Mouse (Mus musculus): ENCODE data around the gene Dcaf4. TPM values are rescaled to one million over a fixed set of nuclear protein-coding genes. Genes with fewer than 3 reads are reported as not detected.

The Dcaf4 gene
- polyA plus RNA-seq, 1 experiment from 2014 or later = 19.7 TPM

DNA sequence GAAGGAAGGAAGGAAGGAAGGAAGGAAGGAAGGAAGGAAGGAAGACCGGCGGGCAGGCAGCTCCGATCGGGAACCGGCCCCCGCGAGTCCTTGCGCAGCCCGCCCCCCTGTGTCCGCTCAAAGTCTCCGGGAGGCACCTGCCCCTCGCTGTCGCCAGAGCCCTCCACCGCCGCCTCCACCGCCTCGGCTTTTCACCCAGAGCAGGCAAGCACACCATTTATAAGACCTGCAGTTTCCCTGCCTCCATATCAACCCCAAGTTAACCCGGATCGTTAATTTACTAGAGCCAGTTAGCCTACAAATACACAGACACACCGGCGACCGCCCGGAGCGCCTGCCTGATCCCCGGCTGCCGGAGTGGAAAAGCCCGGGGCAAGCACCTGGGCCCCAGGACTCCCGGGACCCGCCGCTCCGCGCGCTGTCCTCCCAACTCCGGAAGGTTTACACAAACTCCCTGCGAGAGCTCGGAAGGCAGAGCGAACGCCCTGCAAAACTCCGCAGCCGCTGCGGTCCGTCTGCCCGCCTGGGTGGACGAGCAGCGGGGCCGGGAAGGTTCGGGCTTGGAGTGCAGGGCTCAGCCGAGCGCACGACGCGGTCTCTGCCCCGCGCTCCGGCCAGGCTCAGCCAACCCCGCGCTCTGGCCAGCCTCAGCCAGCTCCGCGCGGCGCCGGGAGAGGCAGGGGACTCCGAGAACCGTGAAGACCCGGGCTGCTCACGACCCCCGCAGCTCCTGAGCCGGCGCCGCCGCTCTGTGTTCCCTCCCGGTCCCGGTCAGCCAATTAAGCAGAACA is 33.4 kb upstream of the Dcaf4 start:
- Histone ChIP-seq H3K9ac (ENCODE audit: low read length) (peak overlapping the region; percentile 57), H3K4me2 (replicated peaks; ENCODE audit: low read depth) (peak overlapping the region; percentile 100), H3K4me1 (replicated peaks; ENCODE audit: control insufficient read depth, insufficient read depth) (no peaks in the 10 kb centered on the region; the same call in none of the 2 replicates), H3K27me3 (ENCODE audit: control insufficient read depth, insufficient read depth, low read length) (no peaks in the 10 kb centered on the region), H3K4me3 (ENCODE audit: low read depth, low read length) (peak overlapping the region; percentile 60), H3K9me3 (ENCODE audit: control insufficient read depth, low read length) (0 out of 2 replicates have a peak, but pooled peaks cover 2% of the 10 kb centered on the region), H3K36me3 (ENCODE audit: control insufficient read depth, insufficient read depth, low read length) (no peaks in the 10 kb centered on the region), H3K27ac (replicated peaks) (peak overlapping the region; percentile 65; the same call in 1 of the 2 replicates)
- peak; percentile 63 for DNase-seq (ENCODE audit: low spot score)
- WGBS = under 1% methylated on average over 73 of the region's 73 CpGs
- ATAC-seq (ENCODE audit: low FRiP score, low TSS enrichment) = peak; percentile 51; the same call in 1 of the 2 replicates
- TF ChIP-seq EP300 (optimal IDR thresholded peaks at IDR 0.05) (no peak), CTCF (IDR thresholded peaks at IDR 0.05; ENCODE audit: low read depth) (peak; percentile 25; the same call in 1 of the 2 replicates)

DNA sequence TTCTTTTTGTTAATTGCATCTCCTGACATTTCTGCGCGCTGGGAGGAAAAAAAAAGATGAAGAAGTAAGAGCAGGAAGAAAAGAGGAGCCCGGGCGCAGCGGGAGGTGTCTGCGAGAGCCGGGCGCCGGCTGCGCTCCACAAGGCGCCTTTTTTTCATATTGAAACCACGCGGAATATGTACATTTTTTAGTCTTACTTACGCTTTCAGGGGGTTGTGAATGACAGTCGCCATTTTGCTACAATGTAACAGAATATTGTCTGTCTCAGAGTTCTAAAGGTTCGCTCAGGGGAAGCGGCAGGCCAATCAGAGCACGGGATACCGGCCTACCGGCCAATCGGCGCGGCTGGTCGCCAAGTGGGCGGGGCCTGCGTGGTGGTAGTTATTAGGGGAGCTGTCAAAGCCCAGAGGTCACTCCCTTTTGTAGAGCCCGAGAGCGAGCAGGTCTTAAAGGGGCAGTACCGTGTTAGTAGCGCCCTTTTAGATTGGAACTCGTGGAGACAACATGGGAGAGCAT is 32.7 kb upstream of the Dcaf4 start, which contains the start of gene Dpf3:
Gene Dpf3, minus strand, starts transcription at position 241 of the 516 bp plus-strand sequence.
- ATAC-seq (ENCODE audit: low FRiP score, low TSS enrichment) = peak; percentile 97
- under 1% methylated on average over 31 of the region's 31 CpGs for WGBS

DNA sequence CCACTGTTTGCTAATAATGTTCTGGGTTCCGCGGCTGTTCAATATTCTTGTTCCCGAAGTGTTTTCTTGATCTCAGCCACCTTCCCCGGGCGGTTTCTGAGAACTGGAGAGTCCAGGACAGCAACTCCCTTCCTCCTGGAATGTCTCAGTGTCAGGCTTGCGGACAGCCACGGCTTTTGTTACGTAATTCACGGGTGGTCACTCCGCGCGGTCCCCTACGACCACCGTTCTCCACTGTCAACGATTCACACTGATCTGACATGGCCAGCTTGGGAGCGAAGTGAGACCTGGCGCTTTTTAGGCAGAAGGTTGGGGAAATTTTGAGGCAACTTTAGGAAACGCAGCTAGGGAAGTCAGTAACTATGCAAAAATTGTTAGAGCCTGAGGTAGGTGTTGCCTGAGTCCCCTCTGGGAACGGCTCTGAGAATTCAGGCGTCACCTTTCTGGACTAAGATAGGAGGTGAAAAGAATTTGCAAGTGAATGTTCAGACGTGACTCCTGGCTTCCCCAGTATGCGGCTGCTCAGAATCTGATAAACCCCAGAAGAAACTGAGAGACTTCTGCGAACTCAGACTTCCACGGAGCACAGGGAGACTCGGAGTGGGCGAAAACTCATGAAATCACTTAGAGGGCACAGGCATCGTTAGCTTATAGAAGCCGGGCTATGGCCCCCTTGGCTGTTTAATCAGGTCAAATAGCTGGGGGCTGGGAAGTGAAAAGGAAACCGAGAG is 31.9 kb upstream of the Dcaf4 start:
- H3K4me1 ChIP-seq (replicated peaks; ENCODE audit: control insufficient read depth, insufficient read depth) = no peaks in the 10 kb centered on the region; the same call in none of the 2 replicates
- H3K4me3 ChIP-seq (ENCODE audit: low read depth, low read length) = peak overlapping the region; percentile 60
- H3K27ac ChIP-seq (replicated peaks) = no peak overlapping the region
- no peaks in the 10 kb centered on the region for H3K27me3 ChIP-seq (ENCODE audit: control insufficient read depth, insufficient read depth, low read length)
- 0 out of 2 replicates have a peak, but pooled peaks cover 2% of the 10 kb centered on the region for H3K9me3 ChIP-seq (ENCODE audit: control insufficient read depth, low read length)
- under 1% methylated on average over 29 of the region's 29 CpGs for WGBS
- ATAC-seq (ENCODE audit: low FRiP score, low TSS enrichment) (no peak), DNase-seq (ENCODE audit: low spot score) (peak; percentile 25)
- H3K9ac ChIP-seq (ENCODE audit: low read length) = peak overlapping the region; percentile 43; the same call in 1 of the 2 replicates
- TF ChIP-seq CTCF (IDR thresholded peaks at IDR 0.05; ENCODE audit: low read depth) (no peak), EP300 (optimal IDR thresholded peaks at IDR 0.05) (no peak)
- peak overlapping the region; percentile 100 for H3K4me2 ChIP-seq (replicated peaks; ENCODE audit: low read depth)
- no peaks in the 10 kb centered on the region for H3K36me3 ChIP-seq (ENCODE audit: control insufficient read depth, insufficient read depth, low read length)

More for the DNA sequence above, 32.7 kb upstream of the Dcaf4 start, which contains the start of gene Dpf3:
- Histone ChIP-seq H3K9me3 (ENCODE audit: control insufficient read depth, low read length) (0 out of 2 replicates have a peak, but pooled peaks cover 2% of the 10 kb centered on the region), H3K27me3 (ENCODE audit: control insufficient read depth, insufficient read depth, low read length) (no peaks in the 10 kb centered on the region), H3K4me3 (ENCODE audit: low read depth, low read length) (peak within 1 kb of the TSS; percentile 60), H3K9ac (ENCODE audit: low read length) (peak within 1 kb of the TSS; percentile 57), H3K27ac (replicated peaks) (peak within 1 kb of the TSS; percentile 65; the same call in 1 of the 2 replicates), H3K4me2 (replicated peaks; ENCODE audit: low read depth) (peak within 1 kb of the TSS; percentile 100), H3K36me3 (ENCODE audit: control insufficient read depth, insufficient read depth, low read length) (no peaks in the 10 kb centered on the region), H3K4me1 (replicated peaks; ENCODE audit: control insufficient read depth, insufficient read depth) (no peaks in the 10 kb centered on the region; the same call in none of the 2 replicates)
- DNase-seq (ENCODE audit: low spot score) = peak; percentile 99
- TF ChIP-seq CTCF (IDR thresholded peaks at IDR 0.05; ENCODE audit: low read depth) (no peak), EP300 (optimal IDR thresholded peaks at IDR 0.05) (no peak)

DNA sequence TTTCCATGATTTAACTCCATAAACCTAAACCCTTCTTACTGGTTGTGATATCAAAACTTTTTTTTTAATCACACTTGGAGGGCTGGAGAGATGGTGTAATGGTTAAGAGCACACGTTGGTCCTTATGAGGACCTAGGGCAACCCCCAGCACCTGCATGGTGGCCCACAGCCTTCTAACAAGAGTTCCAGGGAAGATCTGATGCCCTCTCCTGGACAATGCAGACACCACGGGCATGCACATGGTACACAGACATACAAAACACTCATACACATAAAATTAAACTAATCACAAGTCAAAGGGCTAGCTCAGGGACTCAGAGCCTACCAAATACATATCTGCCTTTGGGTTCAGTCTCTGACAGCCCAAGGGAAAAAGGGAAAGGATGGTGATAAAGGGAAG is 30.5 kb upstream of the Dcaf4 start:
- no peaks in the 10 kb centered on the region for H3K27me3 ChIP-seq (ENCODE audit: control insufficient read depth, insufficient read depth, low read length)
- H3K9me3 ChIP-seq (ENCODE audit: control insufficient read depth, low read length) = no peaks in the 10 kb centered on the region
- TF ChIP-seq EP300 (optimal IDR thresholded peaks at IDR 0.05) = no peak
- peak; percentile 49 for TF ChIP-seq CTCF (IDR thresholded peaks at IDR 0.05; ENCODE audit: low read depth)
- H3K4me2 ChIP-seq (replicated peaks; ENCODE audit: low read depth) = no peak overlapping the region
- no peak for ATAC-seq (ENCODE audit: low FRiP score, low TSS enrichment)
- no peak overlapping the region for H3K4me3 ChIP-seq (ENCODE audit: low read depth, low read length)
- no peak overlapping the region for H3K9ac ChIP-seq (ENCODE audit: low read length)
- no peaks in the 10 kb centered on the region; the same call in none of the 2 replicates for H3K4me1 ChIP-seq (replicated peaks; ENCODE audit: control insufficient read depth, insufficient read depth)
- 32% methylated on average over 2 of the region's 2 CpGs for WGBS
- no peak overlapping the region for H3K27ac ChIP-seq (replicated peaks)
- DNase-seq (ENCODE audit: low spot score) = no peak
- H3K36me3 ChIP-seq (ENCODE audit: control insufficient read depth, insufficient read depth, low read length) = no peaks in the 10 kb centered on the region

DNA sequence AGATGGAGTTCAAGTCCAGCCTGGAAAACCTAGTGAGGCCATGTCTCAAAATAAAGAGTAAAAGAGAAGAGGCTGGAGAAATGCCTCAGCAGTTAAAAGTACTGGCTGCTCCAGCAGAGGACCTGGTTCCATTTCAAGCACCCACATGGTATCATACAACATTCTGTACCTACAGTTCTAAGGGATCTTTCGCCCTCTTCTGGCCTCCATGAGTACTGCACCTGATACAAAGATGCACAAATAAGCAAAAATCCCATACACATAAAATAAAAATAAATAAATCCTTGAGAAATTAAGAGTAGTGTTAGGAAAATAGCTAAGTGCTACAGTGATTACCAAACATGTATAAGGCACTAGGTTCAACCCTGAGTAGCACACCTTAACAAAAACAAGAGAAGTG is 28.7 kb upstream of the Dcaf4 start:
- no peak overlapping the region for H3K4me2 ChIP-seq (replicated peaks; ENCODE audit: low read depth)
- ATAC-seq (ENCODE audit: low FRiP score, low TSS enrichment) (no peak), DNase-seq (ENCODE audit: low spot score) (no peak)
- no peaks in the 10 kb centered on the region for H3K4me1 ChIP-seq (replicated peaks; ENCODE audit: control insufficient read depth, insufficient read depth)
- H3K27ac ChIP-seq (replicated peaks) = no peak overlapping the region
- TF ChIP-seq CTCF (IDR thresholded peaks at IDR 0.05; ENCODE audit: low read depth) (peak; percentile 66), EP300 (optimal IDR thresholded peaks at IDR 0.05) (no peak)
- no peaks in the 10 kb centered on the region for H3K36me3 ChIP-seq (ENCODE audit: control insufficient read depth, insufficient read depth, low read length)
- H3K9me3 ChIP-seq (ENCODE audit: control insufficient read depth, low read length) = no peaks in the 10 kb centered on the region
- no peak overlapping the region for H3K4me3 ChIP-seq (ENCODE audit: low read depth, low read length)
- no peak overlapping the region for H3K9ac ChIP-seq (ENCODE audit: low read length)
- WGBS = 48% methylated on average over 1 of the region's 1 CpGs
- no peaks in the 10 kb centered on the region for H3K27me3 ChIP-seq (ENCODE audit: control insufficient read depth, insufficient read depth, low read length)
